Mouse (Mus musculus) right cerebral cortex, postnatal 25 days (tissue): Measurements from ENCODE around the gene Hspb6.

Source experiments
- DNase-seq: peaks from one replicate; pipeline ENCODE4 v3.0.0; 2022

Hspb6 gene

DNA sequence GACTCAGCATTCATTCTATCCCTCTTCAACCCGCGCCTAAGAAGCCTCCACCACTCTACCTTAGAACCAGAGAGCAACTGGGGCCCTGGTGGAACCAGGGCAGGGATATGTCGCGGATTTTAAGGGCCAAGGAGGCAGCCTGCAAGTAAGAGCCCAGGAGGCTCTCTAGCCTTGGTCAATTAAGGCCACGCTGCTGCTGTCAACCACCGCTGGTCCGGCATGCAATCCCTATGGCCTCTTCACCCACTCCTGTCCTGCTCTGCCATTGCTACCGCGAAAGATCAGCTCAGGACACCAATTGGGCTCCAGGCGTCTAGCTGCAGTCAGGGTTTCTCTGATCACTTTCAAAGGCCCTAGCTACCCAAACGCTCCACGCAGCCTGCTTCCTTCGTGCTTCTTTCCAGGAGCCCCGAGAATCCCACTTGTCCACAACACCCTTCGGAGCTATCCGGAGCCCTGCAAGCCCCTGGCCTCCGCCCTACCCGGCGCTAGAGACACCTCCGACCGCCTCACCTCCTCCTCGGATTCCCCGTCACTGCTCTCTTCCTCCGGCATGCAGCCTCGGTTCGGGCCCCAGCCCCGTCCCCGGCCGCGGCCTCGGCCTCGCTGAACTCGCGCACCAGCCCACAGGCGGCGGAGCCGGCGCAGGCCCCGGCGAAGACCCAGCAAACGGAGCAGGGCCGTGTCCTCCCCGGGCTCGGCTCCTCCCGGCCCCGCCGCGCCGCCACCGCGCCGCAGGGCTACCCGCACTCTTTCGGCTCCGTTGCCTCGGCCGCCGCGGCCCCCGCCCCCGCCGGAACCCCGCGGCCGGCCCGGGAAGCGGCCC is 36.1 kb downstream of the Hspb6 start:
- DNase-seq = peak; percentile 72

DNA sequence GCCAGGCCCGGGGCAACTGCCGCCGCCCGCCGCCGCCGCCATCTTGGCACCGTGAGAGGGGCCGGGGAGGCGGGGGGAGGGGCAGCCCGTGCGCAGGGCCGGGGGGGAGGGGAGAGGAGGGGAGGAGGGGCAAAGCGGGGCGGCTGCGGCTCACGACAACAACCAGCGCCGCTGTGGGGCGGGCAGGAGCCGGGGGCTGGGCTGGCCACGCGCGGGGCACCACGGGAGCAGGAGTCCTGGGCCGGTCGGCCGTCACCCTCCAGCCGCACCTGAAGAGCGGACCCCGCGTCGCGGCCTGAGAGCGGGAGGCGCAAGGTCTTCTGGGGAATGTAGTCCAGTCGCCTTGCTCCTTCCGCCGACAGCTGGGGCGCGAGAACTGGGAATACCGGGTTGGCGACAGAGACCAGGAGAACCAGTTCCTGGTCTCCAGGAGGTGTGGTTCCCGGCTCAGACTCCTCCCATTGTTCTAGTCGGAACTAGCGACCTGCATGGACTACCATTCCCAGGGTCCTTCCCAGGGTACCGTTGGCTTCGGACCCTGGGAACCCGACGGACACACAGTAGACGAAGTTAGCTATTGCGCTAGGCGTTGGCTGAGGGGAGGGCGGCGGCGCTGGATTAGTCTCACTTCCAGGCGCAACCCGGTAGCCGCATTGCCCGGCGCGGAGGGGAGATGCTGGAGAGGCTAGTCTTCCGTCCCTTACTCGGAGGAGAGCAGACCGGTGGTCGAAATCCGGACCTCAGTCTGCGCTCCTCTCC is 36.9 kb downstream of the Hspb6 start, which contains the start of gene Kmt2b:
Kmt2b (minus strand) TSS at position 51 of the 759 bp plus-strand sequence.
- DNase-seq = peak; percentile 98

DNA sequence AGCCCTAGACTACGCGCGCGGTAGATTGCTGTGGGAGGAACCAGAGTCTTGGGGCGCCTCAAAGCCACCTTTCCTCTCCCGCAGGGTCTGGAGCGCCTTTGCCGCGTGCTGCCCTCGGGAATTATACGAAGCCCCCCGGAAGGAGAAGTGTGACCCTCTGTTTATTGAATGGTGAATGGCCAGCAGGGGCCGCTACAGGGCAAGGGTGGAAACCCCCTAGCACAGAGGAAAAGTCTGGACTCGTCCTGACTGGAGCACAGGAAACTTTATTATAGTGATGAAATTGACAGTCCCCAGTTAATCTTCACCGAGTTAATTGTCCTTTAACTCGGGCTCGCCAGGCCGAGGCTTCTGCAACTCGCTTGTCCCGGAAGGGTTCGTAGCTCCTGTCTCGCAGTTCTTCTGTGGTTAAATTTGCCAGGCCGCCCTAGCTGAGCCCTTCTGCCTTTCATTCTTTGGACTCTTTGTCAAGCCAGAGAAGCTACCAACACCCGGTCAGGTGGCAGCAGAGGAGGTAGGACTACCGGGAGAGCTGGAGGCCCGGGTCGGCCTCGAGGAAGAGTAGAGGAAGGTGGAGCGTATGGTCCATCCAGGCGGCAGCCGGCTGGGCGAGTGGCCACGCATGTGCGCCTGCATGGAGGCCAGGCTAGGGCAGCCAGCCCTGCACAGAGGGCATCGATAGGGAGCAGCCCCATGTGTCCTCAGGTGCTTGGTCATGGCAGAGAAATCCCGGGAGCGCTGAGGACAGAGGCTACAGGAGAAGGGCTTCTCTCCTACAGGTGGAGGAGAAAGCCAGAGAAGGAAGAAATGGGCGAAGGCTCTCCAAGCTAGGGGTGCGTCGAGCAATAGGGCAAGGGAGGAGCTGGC is 37.7 kb downstream of the Hspb6 start:
- DNase-seq = peak; percentile 78

DNA sequence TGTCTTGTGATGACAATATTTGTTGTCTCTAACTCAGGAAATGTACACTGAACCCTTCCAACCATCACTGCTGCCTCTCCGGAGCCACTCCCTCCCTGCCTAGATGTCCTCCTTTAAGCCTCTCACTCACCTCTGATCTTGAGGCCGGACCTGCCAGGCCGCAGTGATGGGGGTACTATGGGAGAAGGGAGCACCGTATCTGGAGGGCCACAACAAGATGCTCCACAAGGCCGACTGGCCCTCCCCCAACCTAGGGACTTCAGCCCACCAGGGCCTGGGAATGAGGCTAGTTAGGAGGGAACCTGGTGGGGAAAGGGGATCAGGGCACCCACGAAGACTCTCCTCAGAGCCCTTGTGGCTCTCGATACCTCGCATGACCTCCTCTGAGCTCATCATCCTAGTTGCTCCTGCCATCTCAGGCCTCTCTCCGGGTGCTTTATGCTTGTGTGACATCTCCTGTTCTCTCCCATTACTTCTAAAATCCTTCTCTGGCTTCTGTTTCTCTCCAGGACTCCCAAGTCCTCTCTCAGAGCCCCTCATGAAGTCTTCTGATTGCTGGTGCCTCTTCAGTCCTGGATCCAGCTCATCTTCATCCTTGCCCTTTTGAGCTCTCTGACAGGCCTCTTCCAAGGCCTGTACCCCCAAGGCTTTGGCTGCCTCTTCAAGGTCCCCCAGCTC is 39.1 kb downstream of the Hspb6 start:
- no peak for DNase-seq

DNA sequence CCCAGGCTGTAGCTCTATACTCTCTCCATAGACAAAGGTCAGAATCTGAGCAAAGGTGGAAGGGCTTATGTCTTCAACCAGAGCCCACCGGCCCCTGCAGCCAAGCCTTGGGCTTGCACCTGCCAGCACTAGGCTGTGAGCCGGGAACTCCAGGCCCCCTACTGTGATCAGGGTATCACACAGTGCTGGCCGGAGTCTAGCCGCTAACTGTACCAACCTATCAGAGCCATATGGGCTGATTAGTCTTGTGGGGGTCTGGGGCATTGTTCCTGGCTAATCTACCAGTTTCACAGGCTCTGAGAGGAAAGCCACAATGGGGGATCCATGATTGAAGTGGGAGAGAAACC is 39.6 kb downstream of the Hspb6 start:
- no peak for DNase-seq

DNA sequence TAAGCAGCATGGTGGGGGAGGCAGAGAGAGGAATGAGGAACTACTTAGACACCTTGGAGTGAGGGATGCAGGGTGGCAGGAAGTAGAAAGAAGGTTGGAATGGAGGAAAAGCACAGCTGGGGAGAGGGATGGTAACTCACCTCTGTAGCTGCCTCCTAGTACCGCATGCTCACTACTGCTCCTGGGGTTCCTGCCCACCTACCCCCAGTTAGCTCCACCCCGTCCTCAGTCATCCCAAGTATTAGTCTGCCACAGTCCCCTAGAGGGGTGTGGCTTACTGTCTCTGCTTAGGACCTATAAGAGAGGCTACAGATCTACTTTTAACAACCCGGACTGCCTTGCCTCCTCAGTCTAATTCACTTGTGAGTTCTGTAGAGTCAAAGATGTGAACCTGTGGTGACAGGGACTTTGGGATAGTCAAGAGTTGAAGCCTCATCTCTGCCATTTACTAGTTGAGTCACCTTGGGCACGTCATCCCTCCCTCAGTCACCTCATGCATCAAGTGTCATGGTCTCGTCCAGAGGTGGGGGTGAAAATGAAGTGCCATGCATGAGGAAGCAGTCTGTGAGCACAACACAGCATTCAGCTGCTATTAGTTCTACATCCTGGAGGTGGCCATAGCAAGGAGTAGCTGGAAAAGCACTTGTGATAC is 40.9 kb downstream of the Hspb6 start:
- no peak for DNase-seq

DNA sequence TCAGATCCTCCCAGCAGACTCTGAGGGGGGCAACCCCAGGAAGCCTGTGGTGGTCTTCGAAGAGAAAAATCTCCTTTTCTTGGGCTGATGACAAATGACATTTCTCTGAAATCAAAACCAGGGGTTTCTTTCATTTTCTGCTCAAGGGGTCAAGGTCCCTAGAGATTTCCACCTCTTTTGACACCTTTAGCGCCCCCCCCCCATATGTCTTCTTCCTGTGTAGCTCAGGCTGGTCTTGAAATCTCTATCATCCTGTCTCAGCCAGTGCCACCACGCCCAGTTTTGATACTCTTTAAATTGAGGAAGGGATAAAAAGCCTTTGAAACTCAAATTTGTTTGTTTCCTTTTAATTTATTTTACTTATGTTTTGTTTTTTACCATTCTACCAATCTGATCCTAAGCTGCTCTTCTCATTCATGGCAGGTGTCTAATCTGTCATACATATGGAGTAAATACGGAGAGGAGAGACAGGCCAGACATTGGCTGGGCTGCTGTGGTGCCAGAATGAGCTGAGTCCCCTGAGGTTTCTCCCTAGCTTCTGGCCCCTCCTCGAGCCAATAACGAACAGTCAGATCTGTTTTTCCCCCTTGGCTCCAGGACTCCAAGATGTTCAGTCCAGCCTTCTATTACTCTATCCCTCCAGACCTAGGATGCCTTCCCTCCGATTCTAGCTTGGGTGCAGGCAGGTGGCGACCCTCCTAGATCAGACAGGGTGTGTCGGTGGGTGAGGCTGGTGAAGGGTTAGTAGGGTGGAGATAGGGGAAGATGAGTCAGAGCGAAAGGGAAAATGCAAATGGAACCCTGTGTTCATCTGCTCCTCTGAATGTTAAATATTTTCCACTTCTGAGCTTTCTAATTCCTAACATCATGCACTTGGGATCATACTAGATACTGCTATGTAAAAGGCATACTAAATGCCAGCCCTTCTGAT is 41.9 kb downstream of the Hspb6 start:
- DNase-seq = no peak

DNA sequence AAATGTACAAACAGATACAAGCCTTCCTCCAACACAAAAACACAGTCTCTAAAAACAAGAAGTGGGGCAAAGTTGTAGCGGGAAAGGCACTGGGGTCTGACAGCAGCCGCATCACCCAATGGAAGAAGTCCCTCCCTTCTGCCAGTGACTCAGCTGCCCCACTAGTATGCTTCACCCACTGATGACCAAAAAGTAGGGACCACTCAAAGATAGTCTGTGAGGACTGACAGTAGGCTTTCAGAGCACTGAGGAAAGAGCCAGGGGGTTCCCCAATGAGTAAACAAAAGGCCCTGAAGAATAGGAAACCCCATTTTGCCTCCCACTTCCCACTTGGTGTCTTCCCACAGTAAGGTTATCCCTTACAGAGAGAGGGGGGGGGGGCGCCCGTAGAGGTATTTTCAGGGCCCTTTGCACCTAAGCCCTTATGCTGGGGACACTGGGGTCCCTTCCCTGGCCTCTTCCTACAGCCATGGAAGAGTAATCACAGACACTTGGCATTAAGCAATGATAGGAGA is 42.6 kb downstream of the Hspb6 start:
- DNase-seq = no peak

DNA sequence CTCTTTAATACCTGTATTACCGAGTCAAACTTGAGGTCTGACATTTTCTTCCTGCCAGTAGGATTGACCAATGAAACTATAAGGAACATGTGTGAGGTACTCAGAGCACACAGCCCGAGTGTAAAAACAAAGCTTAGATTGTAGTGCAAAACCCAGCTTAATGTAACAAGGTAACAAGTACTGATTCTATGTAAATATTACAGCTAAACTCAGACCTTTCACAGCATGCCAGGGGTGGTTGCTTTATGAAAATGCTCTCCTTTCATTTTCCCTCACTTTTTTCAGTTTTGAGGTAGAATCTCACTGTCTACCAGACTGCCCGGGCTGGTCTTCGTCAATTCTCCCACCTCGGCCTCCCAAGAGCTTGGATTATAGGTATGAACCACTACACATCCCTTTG is 44.1 kb downstream of the Hspb6 start:
- no peak for DNase-seq

DNA sequence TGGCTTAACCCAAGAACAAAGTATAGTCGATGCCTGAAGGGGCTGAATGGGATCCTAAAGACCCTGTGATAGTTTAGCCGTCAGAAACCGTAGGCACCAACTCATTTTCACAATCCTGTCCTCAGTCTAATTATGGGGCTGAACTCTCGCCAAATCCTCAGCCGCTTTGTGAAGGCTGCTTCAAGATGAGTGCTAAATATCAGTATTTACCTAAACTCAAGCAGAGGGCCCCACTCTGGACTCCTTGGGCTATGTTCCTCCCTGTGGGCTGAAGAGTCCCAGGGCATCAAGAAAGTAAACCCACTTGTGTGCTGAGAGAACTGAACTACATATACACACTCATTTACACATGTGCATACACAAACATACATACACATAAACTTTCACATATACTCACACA is 44.8 kb downstream of the Hspb6 start:
- no peak for DNase-seq

DNA sequence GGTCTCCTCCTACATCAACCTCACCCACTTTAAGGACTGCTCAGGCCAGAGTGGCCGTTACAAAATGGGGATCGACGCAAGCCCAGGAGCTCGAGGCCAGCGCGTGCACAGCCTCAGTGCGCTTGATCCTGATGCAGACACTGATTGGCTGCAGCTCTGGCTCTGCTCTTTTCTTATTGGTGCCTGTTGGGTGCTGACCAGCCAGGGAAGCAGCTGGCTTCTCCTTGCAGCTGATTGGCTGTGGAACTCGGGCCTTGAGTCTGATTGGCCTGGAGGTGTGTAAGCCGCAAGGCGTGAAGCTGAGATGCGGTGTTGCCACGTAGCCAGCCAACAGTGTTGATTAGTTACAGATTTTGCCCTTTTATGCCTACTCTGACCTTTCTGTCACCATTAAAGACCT is 46.8 kb downstream of the Hspb6 start, which contains the start of gene Zbtb32:
Zbtb32 (minus strand) TSS at position 124 of the 400 bp plus-strand sequence.
- no peak for DNase-seq

DNA sequence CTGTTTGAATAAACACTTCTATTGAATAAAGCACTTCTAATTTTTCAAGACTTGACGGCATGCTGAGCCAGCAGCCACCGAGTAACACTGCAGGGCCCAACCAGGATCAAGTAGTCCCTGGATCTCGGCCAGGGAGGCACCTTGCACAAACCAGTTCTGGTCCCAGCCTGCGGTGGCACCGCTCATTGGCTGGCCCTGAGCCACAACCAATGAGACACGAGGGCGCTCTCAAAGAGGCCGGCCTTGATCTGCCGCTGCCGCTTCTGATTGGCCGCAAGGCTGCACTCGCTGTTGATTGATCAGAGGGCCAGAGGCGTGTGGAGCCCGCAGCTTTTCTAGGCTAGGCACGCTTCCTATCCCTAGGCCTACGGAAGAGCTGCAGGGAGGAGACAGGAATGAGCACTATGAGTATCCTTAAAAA is 48.0 kb downstream of the Hspb6 start:
- DNase-seq = peak; percentile 88

DNA sequence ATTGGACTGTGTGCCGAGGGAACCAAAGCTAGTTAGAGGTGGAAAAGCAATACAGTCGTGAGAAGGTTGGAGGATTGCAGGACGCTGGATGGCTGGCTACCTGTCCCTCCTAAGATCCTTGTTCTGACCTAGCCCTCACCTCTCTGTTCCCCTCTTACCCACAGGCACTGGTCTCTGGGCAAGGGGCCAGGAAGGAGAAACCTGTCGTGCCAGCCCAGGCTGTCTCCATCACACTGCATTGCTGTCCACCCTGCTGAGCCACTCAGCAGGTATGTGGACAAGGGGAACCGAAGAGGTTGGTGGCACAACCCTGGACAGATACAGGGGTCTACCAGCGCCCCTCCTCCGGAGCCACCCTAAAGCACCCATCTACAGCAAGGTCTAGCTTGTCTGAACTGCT is 48.7 kb downstream of the Hspb6 start:
- no peak for DNase-seq

DNA sequence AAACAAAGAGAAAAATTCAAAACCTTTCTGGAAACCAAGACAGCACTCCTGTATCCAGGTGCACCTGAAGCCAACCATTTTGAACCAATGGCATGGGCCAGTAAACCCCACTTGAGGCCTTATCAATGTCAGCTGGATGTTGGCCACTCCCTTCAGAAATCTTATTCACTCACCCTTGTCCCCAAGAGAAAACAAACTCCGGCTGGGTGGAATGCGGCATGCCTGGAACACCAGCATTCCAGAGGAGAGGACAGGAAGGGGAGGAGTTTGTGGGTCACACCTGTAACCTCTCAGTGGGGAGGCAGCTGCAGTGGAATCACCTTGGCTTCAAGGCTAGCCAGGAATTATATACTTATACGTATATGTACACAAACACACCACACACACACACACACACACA is 50.6 kb downstream of the Hspb6 start:
- no peak for DNase-seq

DNA sequence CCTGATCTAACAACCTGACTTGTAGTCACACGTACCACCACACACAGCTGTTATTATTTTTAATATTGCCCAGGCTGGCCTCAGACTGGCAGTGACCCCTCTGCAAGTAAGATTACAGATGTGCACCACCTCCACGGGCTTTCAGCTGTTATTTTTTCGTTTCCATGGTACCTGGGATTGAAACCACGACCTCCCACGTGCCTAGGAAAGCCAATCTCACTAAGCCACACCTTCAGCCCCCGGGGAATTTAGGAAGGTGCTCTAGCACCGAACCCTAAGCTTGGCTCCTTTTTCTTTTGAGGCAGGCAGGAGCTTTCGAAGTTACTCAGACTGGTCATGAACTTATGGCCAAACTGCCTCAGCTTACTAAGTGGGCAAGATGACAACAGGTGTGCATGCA is 52.4 kb downstream of the Hspb6 start:
- DNase-seq = no peak

DNA sequence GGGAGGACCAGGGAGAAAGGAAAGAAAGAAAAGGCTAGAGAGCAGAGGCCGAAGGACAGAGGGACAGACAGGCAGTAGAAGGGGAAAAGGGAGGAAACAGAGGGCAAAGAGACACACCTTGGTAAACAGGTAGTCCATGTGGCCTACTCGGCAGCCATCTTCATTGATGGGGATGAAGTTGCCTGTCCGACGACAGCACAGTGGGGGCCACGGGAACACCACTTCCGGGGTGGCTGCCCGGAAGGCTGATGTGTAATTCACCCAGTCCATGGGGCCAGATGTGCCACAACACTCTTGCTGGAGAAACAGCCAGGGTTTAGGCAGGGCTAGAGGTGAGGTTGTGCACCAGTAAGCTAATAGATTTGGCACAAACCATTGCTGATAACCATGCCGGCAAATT is 53.0 kb downstream of the Hspb6 start:
- DNase-seq = no peak
